Mouse (Mus musculus): ENCODE measurements at regions not wholly inside any gene's neighbourhood (a gene's known extent, or its start where the extent isn't known, plus 50 kb on each side); places are given as distances from the start of the nearest gene placed in this dataset.

GRCm38 (mm10) chr17:48786501-48786900, 145.7 kb upstream of the Lrfn2 start:
- no peak for DNase-seq (ENCODE audit: low read depth, low spot score)

- no peak for DNase-seq (ENCODE audit: low read depth, low spot score)
These were observed 142.3 kb upstream of the Lrfn2 start for GRCm38 (mm10) chr17:48789846-48790245.

GRCm38 (mm10) chr17:48790526-48790925, 141.7 kb upstream of the Lrfn2 start:
- no peak for DNase-seq (ENCODE audit: low read depth, low spot score)

- DNase-seq (ENCODE audit: low read depth, low spot score) = no peak
These were observed 139.2 kb upstream of the Lrfn2 start for GRCm38 (mm10) chr17:48792954-48793353.

- DNase-seq (ENCODE audit: low read depth, low spot score) = no peak
These were observed 136.4 kb upstream of the Lrfn2 start for GRCm38 (mm10) chr17:48795773-48796172.

- DNase-seq (ENCODE audit: low read depth, low spot score) = no peak
These were observed 134.0 kb upstream of the Lrfn2 start for GRCm38 (mm10) chr17:48798196-48798595.

GRCm38 (mm10) chr17:48802673-48803072, 129.5 kb upstream of the Lrfn2 start:
- no peak for DNase-seq (ENCODE audit: low read depth, low spot score)

GRCm38 (mm10) chr17:48807905-48808304, 124.3 kb upstream of the Lrfn2 start:
- DNase-seq (ENCODE audit: low read depth, low spot score) = no peak

- DNase-seq (ENCODE audit: low read depth, low spot score) = no peak
These were observed 117.2 kb upstream of the Lrfn2 start for GRCm38 (mm10) chr17:48814753-48815504.

GRCm38 (mm10) chr17:48816588-48817324, 115.4 kb upstream of the Lrfn2 start:
- DNase-seq (ENCODE audit: low read depth, low spot score) = no peak

- no peak for DNase-seq (ENCODE audit: low read depth, low spot score)
These were observed 114.6 kb upstream of the Lrfn2 start for GRCm38 (mm10) chr17:48817551-48817950.

GRCm38 (mm10) chr17:48819703-48820102, 112.5 kb upstream of the Lrfn2 start:
- no peak for DNase-seq (ENCODE audit: low read depth, low spot score)

GRCm38 (mm10) chr17:48822101-48822876, 109.9 kb upstream of the Lrfn2 start:
- no peak for DNase-seq (ENCODE audit: low read depth, low spot score)

- no peak for DNase-seq (ENCODE audit: low read depth, low spot score)
These were observed 108.3 kb upstream of the Lrfn2 start for GRCm38 (mm10) chr17:48823921-48824320.

GRCm38 (mm10) chr17:48825212-48825913, 106.8 kb upstream of the Lrfn2 start:
- no peak for DNase-seq (ENCODE audit: low read depth, low spot score)

- DNase-seq (ENCODE audit: low read depth, low spot score) = no peak
These were observed 93.7 kb upstream of the Lrfn2 start for GRCm38 (mm10) chr17:48838297-48838979.

GRCm38 (mm10) chr17:48847890-48848289, 84.3 kb upstream of the Lrfn2 start:
- no peak for DNase-seq (ENCODE audit: low read depth, low spot score)

GRCm38 (mm10) chr17:48850910-48851309, 81.3 kb upstream of the Lrfn2 start:
- no peak for DNase-seq (ENCODE audit: low read depth, low spot score)

GRCm38 (mm10) chr17:48858891-48859290, 73.3 kb upstream of the Lrfn2 start:
- no peak for DNase-seq (ENCODE audit: low read depth, low spot score)

- no peak for DNase-seq (ENCODE audit: low read depth, low spot score)
These were observed 61.7 kb upstream of the Lrfn2 start for GRCm38 (mm10) chr17:48870443-48870842.

GRCm38 (mm10) chr17:48877505-48877904, 54.7 kb upstream of the Lrfn2 start:
- DNase-seq (ENCODE audit: low read depth, low spot score) = no peak

All from brain, embryonic 18.5 days (tissue).